14 mouse cellular contexts compared by ENCODE assay signal in the genomic region with DNA sequence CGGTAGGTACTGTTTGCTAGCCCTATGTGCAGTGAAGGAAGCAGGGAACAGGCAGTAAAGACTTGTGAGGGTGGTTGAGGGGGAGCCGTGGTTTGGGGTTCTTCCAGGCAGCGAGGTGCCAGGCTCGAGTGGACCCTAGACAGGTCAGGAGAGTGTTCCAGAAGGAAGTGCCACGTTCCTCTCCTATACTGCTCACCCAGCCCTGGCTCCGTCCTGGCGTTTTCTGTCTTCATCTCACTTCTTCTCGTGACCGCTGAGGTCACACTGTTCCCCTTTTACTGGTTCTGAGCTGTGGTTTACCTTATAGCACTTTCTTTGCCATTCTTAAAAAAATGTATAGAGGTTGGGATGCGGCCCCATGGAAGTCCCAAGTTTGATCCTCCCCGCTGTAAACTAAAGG.
"Had no signal": no experiment of that assay in that cellular context is flagged by ENCODE, and none has a peak within 500 bp of the region (broad histone marks: within the 10 kb centered on the region; RNA-seq: fewer than 3 reads in every experiment).

No protein-coding gene starts in this region.

- H3K4me1 ChIP-seq: neural tube, embryonic 15.5 days had no signal

- ATAC-seq: midbrain, embryonic 13.5 days had no signal

- DNase-seq: kidney, adult 9 months; kidney, postnatal 36 days; layer of hippocampus, adult 9-11 months; layer of hippocampus, postnatal 36 days; lung, embryonic 14.5 days; lung, postnatal 36 days; thymus, postnatal 4 days had no signal

- H3K4me2 ChIP-seq: limb, embryonic 12.5 days; lung, embryonic 14.5 days; midbrain, embryonic 13.5 days; neural tube, embryonic 15.5 days had no signal

- H3K27me3 ChIP-seq: limb, embryonic 12.5 days; midbrain, embryonic 13.5 days; neural tube, embryonic 15.5 days had no signal

- H3K4me3 ChIP-seq: limb, embryonic 12.5 days; midbrain, embryonic 13.5 days; myocyte; neural tube, embryonic 15.5 days had no signal

- H3K9ac ChIP-seq: limb, embryonic 12.5 days; liver, embryonic 14.5 days; lung, embryonic 14.5 days; midbrain, embryonic 13.5 days; neural tube, embryonic 15.5 days had no signal

- H3K9me3 ChIP-seq: limb, embryonic 12.5 days; midbrain, embryonic 13.5 days; neural tube, embryonic 15.5 days had no signal

- H3K36me3 ChIP-seq: midbrain, embryonic 13.5 days; neural tube, embryonic 15.5 days had no signal

- H3K27ac ChIP-seq: kidney, postnatal 0 days; limb, embryonic 12.5 days; liver, embryonic 14.5 days; midbrain, embryonic 13.5 days; neural tube, embryonic 15.5 days; stomach, postnatal 0 days had no signal
